Mouse (Mus musculus) liver, embryonic 11.5 days (tissue): ENCODE measurements at regions not wholly inside any gene's neighbourhood (a gene's known extent, or its start where the extent isn't known, plus 50 kb on each side); places are given as distances from the start of the nearest gene placed in this dataset.

Experiments
- ATAC-seq: fragments of 200-750 bp; cut with Nextera tagmentation; replicated peaks from 2 replicates; pipeline ENCODE4 v1.8.0; 2017; ENCODE audit warnings: moderate number of reproducible peaks, mild to moderate bottlenecking, moderate TSS enrichment, moderate library complexity; ENCODE audit not compliant: low FRiP score
- DNase-seq: peaks from one replicate; pipeline ENCODE4 v3.0.0-alpha.2; 2017; ENCODE audit warnings: low spot score
- H3K27ac ChIP-seq: fragments of 300-500 bp; sonication (generic); 2 replicates; pipeline ENCODE4 v1.5.1; 2014; ENCODE audit warnings: mild to moderate bottlenecking, low read depth, low read length, control low read depth
- H3K27me3 ChIP-seq: fragments of 300-500 bp; sonication (generic); replicated peaks from 2 replicates; pipeline ENCODE4 v1.6.1; 2014; ENCODE audit warnings: low read length, mixed read lengths; ENCODE audit not compliant: control insufficient read depth, insufficient read depth
- H3K36me3 ChIP-seq: fragments of 300-500 bp; sonication (generic); 2 replicates; pipeline ENCODE4 v1.6.1; 2014; ENCODE audit warnings: mild to moderate bottlenecking, low read length, moderate library complexity, mixed read lengths; ENCODE audit not compliant: control insufficient read depth, insufficient read depth
- H3K4me1 ChIP-seq: fragments of 300-500 bp; sonication (generic); replicated peaks from 2 replicates; pipeline ENCODE4 v1.6.1; 2014; ENCODE audit warnings: low read length, mixed read lengths; ENCODE audit not compliant: control insufficient read depth, insufficient read depth
- H3K4me2 ChIP-seq: fragments of 300-500 bp; sonication (generic); 2 replicates; pipeline ENCODE4 v1.6.1; 2014; ENCODE audit warnings: mild to moderate bottlenecking, control low read depth, moderate library complexity
- H3K4me3 ChIP-seq: fragments of 300-500 bp; sonication (generic); 2 replicates; pipeline ENCODE4 v1.5.1; 2014; ENCODE audit warnings: low read depth, low read length, control low read depth
- H3K9ac ChIP-seq: fragments of 300-500 bp; sonication (generic); 2 replicates; pipeline ENCODE4 v1.6.1; 2014; ENCODE audit warnings: low read depth, low read length, control low read depth
- H3K9me3 ChIP-seq: fragments of 300-500 bp; sonication (generic); 2 replicates; pipeline ENCODE4 v1.6.1; 2016; ENCODE audit warnings: low read length, inconsistent platforms, mixed read lengths; ENCODE audit not compliant: control insufficient read depth
- WGBS: fragments of 180-500 bp; shearing (Covaris S2); extraction: QIAGEN DNeasy Blood & Tissue Kit; methylation state at CpG from one replicate; pipeline ENCODE4 v1.1.7; 2014; 5-methylcytosine and 5-hydroxymethylcytosine counted together

- H3K4me3 ChIP-seq: no peak overlapping the region
- no peaks in the 10 kb centered on the region for H3K9me3 ChIP-seq
- DNase-seq (no peak), ATAC-seq (no peak)
- H3K36me3 ChIP-seq: no peaks in the 10 kb centered on the region
- no peaks in the 10 kb centered on the region for H3K4me1 ChIP-seq
- H3K9ac ChIP-seq: no peak overlapping the region
- no peak overlapping the region for H3K27ac ChIP-seq
- no peaks in the 10 kb centered on the region for H3K27me3 ChIP-seq
- WGBS: 13% methylated on average over 1 of the region's 1 CpGs
- no peak overlapping the region for H3K4me2 ChIP-seq
Measured at GRCm38 (mm10) chr13:115451244-115451643, 349.5 kb upstream of the Itga1 start.

DNA sequence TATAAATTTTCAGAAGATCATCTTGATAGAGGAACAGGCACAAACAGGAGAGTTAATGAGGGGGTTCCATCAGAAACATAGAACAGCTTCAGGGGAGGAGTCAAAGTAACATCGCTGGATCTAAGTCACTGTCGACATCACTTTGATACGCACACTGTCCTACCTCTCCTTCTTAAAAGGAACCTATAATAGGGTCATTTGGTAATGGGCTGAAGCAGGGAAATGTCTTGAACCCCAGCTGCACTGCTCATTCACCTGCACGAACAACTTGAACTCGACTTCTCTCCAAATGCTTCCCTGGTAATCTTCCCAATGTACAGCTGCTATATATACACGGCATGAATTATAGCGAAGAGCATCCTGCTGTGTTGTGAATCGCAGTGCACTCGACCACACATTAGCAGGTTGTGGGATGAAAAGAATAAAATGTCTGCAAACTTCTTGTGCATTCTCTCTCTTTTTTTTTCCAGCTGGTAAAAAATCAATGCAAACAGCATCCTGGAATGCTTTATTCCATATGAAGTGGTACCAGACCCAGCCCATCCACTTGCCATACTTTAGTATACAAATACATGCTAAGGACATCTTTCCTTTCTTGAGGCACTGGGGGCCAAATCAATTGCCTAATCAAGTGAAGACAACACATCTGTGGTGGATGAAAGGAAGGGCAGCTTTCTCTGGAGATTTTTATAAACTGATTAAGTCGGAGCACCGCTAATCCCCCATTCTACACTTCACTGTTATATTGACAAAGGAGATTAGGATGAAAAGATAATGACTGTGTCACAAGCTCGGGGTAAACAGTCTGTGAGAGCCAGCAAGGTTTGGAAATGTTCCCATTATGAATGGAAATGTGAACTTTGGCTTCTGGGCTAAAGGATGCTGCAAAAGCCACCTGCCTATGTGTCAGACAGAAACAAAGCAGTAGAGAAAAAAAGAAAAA, 325.6 kb upstream of the Itga1 start:
- Histone ChIP-seq H3K9ac (no peak overlapping the region), H3K36me3 (no peaks in the 10 kb centered on the region), H3K9me3 (no peaks in the 10 kb centered on the region), H3K4me3 (no peak overlapping the region), H3K4me1 (no peaks in the 10 kb centered on the region), H3K4me2 (no peak overlapping the region), H3K27ac (no peak overlapping the region), H3K27me3 (no peaks in the 10 kb centered on the region)
- ATAC-seq: no peak
- DNase-seq: no peak
- 73% methylated on average over 12 of the region's 12 CpGs for WGBS

- Histone ChIP-seq H3K4me1 (no peaks in the 10 kb centered on the region), H3K4me3 (no peak overlapping the region), H3K27me3 (no peaks in the 10 kb centered on the region), H3K9ac (no peak overlapping the region), H3K9me3 (no peaks in the 10 kb centered on the region), H3K36me3 (no peaks in the 10 kb centered on the region), H3K27ac (no peak overlapping the region), H3K4me2 (no peak overlapping the region)
- WGBS: 73% methylated on average over 8 of the region's 8 CpGs
- ATAC-seq: no peak
- no peak for DNase-seq
Measured at GRCm38 (mm10) chr13:115425610-115426562, 324.1 kb upstream of the Itga1 start.

- DNase-seq (no peak), ATAC-seq (no peak)
- Histone ChIP-seq H3K4me3 (no peak overlapping the region), H3K36me3 (no peaks in the 10 kb centered on the region), H3K27me3 (no peaks in the 10 kb centered on the region), H3K4me1 (no peaks in the 10 kb centered on the region), H3K9me3 (no peaks in the 10 kb centered on the region), H3K9ac (no peak overlapping the region), H3K27ac (no peak overlapping the region), H3K4me2 (no peak overlapping the region)
- WGBS: 69% methylated on average over 3 of the region's 3 CpGs
Measured at GRCm38 (mm10) chr13:115423761-115424160, 322.0 kb upstream of the Itga1 start.

DNA sequence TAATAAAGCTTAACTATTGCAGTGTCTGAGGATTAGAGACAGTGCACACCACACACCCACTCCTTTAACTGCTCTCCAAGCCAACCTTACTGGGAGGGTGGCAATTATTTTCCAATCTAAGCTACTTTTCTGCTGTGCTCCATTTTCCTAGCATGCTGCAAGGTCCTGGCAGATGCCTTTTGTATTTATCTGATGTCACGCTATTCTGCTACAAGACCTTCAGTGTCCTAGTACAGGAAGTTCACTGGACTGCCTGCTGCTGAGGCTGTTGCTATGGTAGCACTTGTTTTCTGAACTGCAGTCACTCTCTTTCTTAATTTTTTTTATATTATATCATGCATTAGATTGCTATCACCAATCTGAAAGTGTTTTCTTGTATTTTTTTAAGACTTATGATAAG, 319.7 kb upstream of the Itga1 start:
- H3K27me3 ChIP-seq: no peaks in the 10 kb centered on the region
- no peak overlapping the region for H3K4me2 ChIP-seq
- no peaks in the 10 kb centered on the region for H3K36me3 ChIP-seq
- 68% methylated on average over 1 of the region's 1 CpGs for WGBS
- no peak overlapping the region for H3K9ac ChIP-seq
- no peak overlapping the region for H3K4me3 ChIP-seq
- DNase-seq: no peak
- H3K4me1 ChIP-seq: no peaks in the 10 kb centered on the region
- H3K27ac ChIP-seq: no peak overlapping the region
- no peaks in the 10 kb centered on the region for H3K9me3 ChIP-seq
- ATAC-seq: no peak

- H3K4me2 ChIP-seq: no peak overlapping the region
- DNase-seq (no peak), ATAC-seq (no peak)
- no peaks in the 10 kb centered on the region for H3K9me3 ChIP-seq
- H3K36me3 ChIP-seq: no peaks in the 10 kb centered on the region
- WGBS: 81% methylated on average over 4 of the region's 4 CpGs
- no peak overlapping the region for H3K4me3 ChIP-seq
- no peaks in the 10 kb centered on the region for H3K4me1 ChIP-seq
- H3K27ac ChIP-seq: no peak overlapping the region
- no peak overlapping the region for H3K9ac ChIP-seq
- no peaks in the 10 kb centered on the region for H3K27me3 ChIP-seq
Measured at GRCm38 (mm10) chr13:115417829-115418228, 316.1 kb upstream of the Itga1 start.

DNA sequence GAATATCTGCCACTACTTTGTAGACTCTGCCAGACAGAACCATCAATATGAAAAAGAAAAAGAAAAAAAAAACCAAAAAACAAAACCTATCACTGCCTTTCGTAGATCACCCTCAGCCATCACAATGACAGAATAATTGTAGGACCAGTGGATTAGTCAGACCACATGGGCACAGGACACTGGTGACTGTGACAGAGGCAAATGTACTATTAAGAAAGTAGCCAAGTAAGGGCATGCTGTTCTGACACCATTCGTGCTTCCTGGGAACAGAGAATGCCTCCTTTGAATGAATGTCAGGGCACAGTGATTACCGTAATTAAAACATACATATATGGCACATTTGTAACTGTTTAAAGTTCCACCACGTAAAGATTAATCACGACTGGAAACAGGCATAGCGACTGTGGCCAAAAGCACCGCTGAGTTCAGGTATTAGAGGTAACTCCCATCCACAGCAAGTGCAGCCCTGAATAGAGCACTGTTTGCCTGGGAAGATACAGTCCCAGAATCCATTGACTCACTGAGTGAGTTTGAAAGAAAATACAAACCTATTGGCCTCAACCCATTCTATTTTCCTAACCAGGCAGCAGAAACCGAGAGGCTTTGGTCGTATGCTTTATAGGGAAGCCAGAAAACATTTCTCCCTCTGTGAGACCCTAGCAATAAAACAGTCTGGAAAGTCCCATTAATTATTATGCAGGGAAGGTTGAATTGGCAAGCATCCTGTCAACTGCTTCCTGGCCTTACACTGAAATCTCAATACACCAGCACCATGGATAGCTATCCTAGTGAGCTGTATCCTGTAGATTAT, 312.2 kb upstream of the Itga1 start:
- Histone ChIP-seq H3K4me3 (no peak overlapping the region), H3K9ac (no peak overlapping the region), H3K27ac (no peak overlapping the region), H3K4me2 (no peak overlapping the region), H3K4me1 (no peaks in the 10 kb centered on the region), H3K27me3 (no peaks in the 10 kb centered on the region), H3K9me3 (no peaks in the 10 kb centered on the region), H3K36me3 (no peaks in the 10 kb centered on the region)
- no peak for DNase-seq
- no peak for ATAC-seq
- WGBS: 76% methylated on average over 9 of the region's 9 CpGs

GRCm38 (mm10) chr13:115405916-115406315, 304.2 kb upstream of the Itga1 start:
- Histone ChIP-seq H3K9me3 (no peaks in the 10 kb centered on the region), H3K4me1 (no peaks in the 10 kb centered on the region), H3K36me3 (no peaks in the 10 kb centered on the region), H3K9ac (no peak overlapping the region), H3K27ac (no peak overlapping the region), H3K4me2 (no peak overlapping the region), H3K27me3 (no peaks in the 10 kb centered on the region), H3K4me3 (no peak overlapping the region)
- 67% methylated on average over 1 of the region's 1 CpGs for WGBS
- ATAC-seq (no peak), DNase-seq (no peak)
